ENCODE assay signal across 10 mouse cellular contexts in genomic region chr19:44108996-44109395, GRCm38 (mm10). TPM values are rescaled to one million over a fixed set of nuclear protein-coding genes. Genes with fewer than 3 reads are reported as not detected.
A peak's percentile ranks its signal among the peaks of the same experiment; 100 is the strongest.
DNase-seq lines count a peak whose midpoint lies in the region.
"Had no signal": no experiment of that assay in that cellular context is flagged by ENCODE, and none has a peak within 500 bp of the region (broad histone marks: within the 10 kb centered on the region; RNA-seq: fewer than 3 reads in every experiment).

No protein-coding gene starts in this region.

- peak; percentile 64 to 69 for DNase-seq in kidney, adult 8-10 months
- no peak for DNase-seq in kidney, postnatal 4 days
- peak; percentile 95 for DNase-seq in NIH3T3 (ENCODE audit: low read depth)
- DNase-seq in adrenal gland, postnatal 14 days: peak; percentile 76
- peak; percentile 28 for DNase-seq in lung, postnatal 25 days (ENCODE audit: low spot score)
- no peak for DNase-seq in layer of hippocampus, adult 8-10 months (ENCODE audit: low spot score in 2 of 2)
- DNase-seq in layer of hippocampus, adult 18-20 months (ENCODE audit: low spot score in 2 of 2): no peak
- DNase-seq: layer of hippocampus, postnatal 36 days; spleen, adult 18-20 months; thymus, postnatal 14 days had no signal

RNA-seq across cellular contexts. Expression of gene Chuk, which starts 1.7 kb away (rescaled TPM):
- 60.3 and 61.7 TPM in 2 replicates for total RNA-seq in adrenal gland, postnatal 14 days (2021)
- total RNA-seq in layer of hippocampus, adult 8-10 months (2022): 10 to 100 TPM; 42.6 to 64.1 (median 51.9) TPM
- 10 to 100 TPM; 39.3 to 40.9 TPM for total RNA-seq in layer of hippocampus, adult 18-20 months (2021)

RNA-seq across cellular contexts. Expression of gene Cwf19l1, which starts 26.7 kb away (rescaled TPM):
- 20.4 and 27.1 TPM in 2 replicates for total RNA-seq in adrenal gland, postnatal 14 days (2021)
- total RNA-seq in layer of hippocampus, adult 8-10 months (2022): 10 to 100 TPM; 19.1 to 21.2 (median 19.9) TPM
- total RNA-seq in layer of hippocampus, adult 18-20 months (2021): 10 to 100 TPM; 20.6 to 21.3 TPM

RNA-seq across cellular contexts. Expression of gene Bloc1s2, which starts 37.2 kb away (rescaled TPM):
- 27.5 and 34.5 TPM in 2 replicates for total RNA-seq in adrenal gland, postnatal 14 days (2021)
- 10 to 100 TPM; 55.5 to 72.3 (median 59.8) TPM for total RNA-seq in layer of hippocampus, adult 8-10 months (2022)
- total RNA-seq in layer of hippocampus, adult 18-20 months (2021): 10 to 100 TPM; 58.8 to 60.8 TPM

RNA-seq across cellular contexts. Expression of gene Erlin1, which starts 39.4 kb away (rescaled TPM):
- 18.4 and 20.0 TPM in 2 replicates for total RNA-seq in adrenal gland, postnatal 14 days (2021)
- total RNA-seq in layer of hippocampus, adult 8-10 months (2022): 10 to 100 TPM; 21.3 to 25.8 (median 23.0) TPM
- 10 to 100 TPM; 19.4 to 23.7 TPM for total RNA-seq in layer of hippocampus, adult 18-20 months (2021)

Comparison
In these comparisons a context has a peak if more than half of its experiments do, and no peak if none do; other contexts are left out.
1. DNase-seq: peak in kidney, adult 8-10 months (2 of 2), NIH3T3 (single experiment), adrenal gland, postnatal 14 days (single experiment) and lung, postnatal 25 days (single experiment); none in kidney, postnatal 4 days (0 of 2), layer of hippocampus, adult 8-10 months (0 of 2) and layer of hippocampus, adult 18-20 months (0 of 2).